Mouse (Mus musculus): ENCODE measurements around the gene Zfp503. TPM values are rescaled to one million over a fixed set of nuclear protein-coding genes. Genes with fewer than 3 reads are reported as not detected.
A peak's percentile ranks its signal among the peaks of the same experiment; 100 is the strongest.

The Zfp503 gene
- polyA plus RNA-seq, 1 experiment from 2014 or later, result 1.6 TPM

DNA sequence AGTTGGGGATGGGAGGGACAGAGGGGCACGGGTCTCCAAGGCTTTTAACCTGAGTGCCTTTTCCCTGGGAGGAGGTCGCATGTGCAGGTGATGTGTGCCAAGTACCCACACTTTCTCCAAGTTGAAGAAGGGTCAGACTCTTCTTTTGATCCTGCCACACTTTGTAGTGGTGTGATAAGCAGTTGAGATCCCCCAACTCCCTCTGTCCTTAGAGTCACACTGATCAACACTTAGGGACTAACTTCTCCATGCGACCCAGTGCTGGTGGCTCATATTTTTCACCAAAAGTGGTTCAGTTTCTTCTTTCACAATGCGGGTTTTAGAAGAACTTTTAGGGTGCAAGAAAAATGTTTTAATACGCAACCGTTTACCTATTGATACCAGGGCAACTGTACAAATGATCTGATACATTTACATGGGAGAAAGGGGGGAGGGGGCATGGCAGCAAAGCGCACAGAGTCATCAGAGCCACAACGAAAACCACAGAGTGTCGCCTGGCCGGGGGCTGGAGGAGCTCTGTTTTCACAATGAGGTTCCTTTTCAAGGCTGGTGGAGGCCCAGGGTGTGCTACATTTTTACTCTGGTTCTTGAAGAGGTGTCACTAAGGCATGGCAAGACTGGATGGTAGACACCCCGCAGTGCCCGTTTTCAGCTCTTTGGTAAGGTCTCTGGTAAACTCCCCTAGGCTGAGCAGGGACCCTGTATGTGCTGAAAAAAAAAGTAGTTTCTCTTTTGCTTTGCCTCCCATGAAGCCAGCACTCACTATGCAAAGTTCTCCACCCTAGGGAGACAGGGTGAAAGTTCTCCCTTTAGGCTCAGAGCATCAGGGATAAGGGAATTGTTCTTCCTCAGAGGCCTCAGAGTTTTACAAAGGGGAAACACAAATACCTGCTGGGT, 30.8 kb upstream of the Zfp503 start:
- WGBS, result 34% methylated on average over 12 of the region's 12 CpGs
- H3K36me3 ChIP-seq (ENCODE audit: control insufficient read depth, insufficient read depth, low read length), result no peaks in the 10 kb centered on the region
- H3K4me1 ChIP-seq (ENCODE audit: control insufficient read depth in 2 of 2, insufficient read depth in 2 of 2, low read length in 2 of 2), result peaks cover 8 to 9% of the 10 kb centered on the region in 2 experiments; a peak in 1 of 4 replicates
- H3K4me3 ChIP-seq (ENCODE audit: control insufficient read depth in 1 of 2, insufficient read depth in 1 of 2, low read depth in 1 of 2, low read length in 2 of 2), result peak overlapping the region; percentile 46 to 61
- H3K9ac ChIP-seq (ENCODE audit: low read length), result peak overlapping the region; percentile 71
- no peaks in the 10 kb centered on the region for H3K9me3 ChIP-seq (ENCODE audit: control insufficient read depth, low read length)
- peaks cover 3% of the 10 kb centered on the region for H3K27me3 ChIP-seq (ENCODE audit: control insufficient read depth, insufficient read depth, low read length)
- H3K27ac ChIP-seq (replicated peaks in 1 of 2; ENCODE audit: control insufficient read depth in 1 of 2, insufficient read depth in 1 of 2, low read depth in 2 of 2, low read length in 2 of 2), result no peak overlapping the region
- H3K4me2 ChIP-seq (ENCODE audit: low read length), result peak overlapping the region; percentile 83
- no peak for ATAC-seq (ENCODE audit: insufficient number of reproducible peaks, insufficient read depth, low FRiP score, low read depth)

DNA sequence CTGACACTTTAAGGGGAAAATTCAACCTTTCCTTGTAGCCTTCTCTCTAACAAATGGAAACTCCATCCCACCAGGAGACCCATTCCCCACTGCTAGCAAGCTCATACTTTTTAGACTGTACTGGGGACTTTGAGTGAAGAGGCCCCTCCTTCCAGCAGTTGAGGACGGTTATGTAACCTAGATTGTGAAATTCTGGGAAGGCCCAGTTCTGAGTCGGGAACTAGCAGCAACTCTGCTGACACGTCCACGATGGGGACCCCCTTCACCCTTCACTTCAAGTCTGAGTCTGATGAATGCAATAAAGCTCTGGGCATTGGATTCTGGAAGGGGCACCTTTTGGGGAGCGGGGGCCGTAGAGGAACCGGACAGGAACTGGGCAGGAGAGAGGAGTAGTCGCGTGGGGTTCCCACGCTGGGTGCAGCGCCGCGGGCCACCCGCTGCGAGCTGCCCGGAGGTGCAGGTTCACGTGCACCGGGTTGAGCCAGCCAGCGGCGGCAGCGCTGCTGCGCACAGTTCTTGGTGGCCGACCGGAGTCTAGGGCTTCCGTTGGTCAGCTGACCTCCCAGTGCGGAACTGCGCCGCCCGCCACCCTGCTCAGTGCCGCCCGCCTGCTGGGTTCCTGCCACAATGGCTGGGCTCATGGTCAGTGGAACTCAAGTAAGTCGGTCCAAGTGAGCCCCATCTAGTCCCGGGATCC, 30.0 kb upstream of the Zfp503 start, which contains the start of gene Lrmda:
Gene Lrmda (plus strand): TSS at position 461 of the 697 bp plus-strand sequence.
- peak within 1 kb of the TSS; percentile 71 for H3K9ac ChIP-seq (ENCODE audit: low read length)
- peaks cover 8 to 9% of the 10 kb centered on the region in 2 experiments; a peak in 1 of 4 replicates for H3K4me1 ChIP-seq (ENCODE audit: control insufficient read depth in 2 of 2, insufficient read depth in 2 of 2, low read length in 2 of 2)
- H3K27ac ChIP-seq (replicated peaks in 1 of 2; ENCODE audit: control insufficient read depth in 1 of 2, insufficient read depth in 1 of 2, low read depth in 2 of 2, low read length in 2 of 2), result no peak within 1 kb of the TSS
- H3K36me3 ChIP-seq (ENCODE audit: control insufficient read depth, insufficient read depth, low read length), result no peaks in the 10 kb centered on the region
- peak within 1 kb of the TSS; percentile 83 for H3K4me2 ChIP-seq (ENCODE audit: low read length)
- WGBS, result 4% methylated on average over 33 of the region's 33 CpGs
- H3K9me3 ChIP-seq (ENCODE audit: control insufficient read depth, low read length), result no peaks in the 10 kb centered on the region
- H3K27me3 ChIP-seq (ENCODE audit: control insufficient read depth, insufficient read depth, low read length), result peaks cover 3% of the 10 kb centered on the region
- ATAC-seq (ENCODE audit: insufficient number of reproducible peaks, insufficient read depth, low FRiP score, low read depth), result peak; percentile 82
- H3K4me3 ChIP-seq (ENCODE audit: control insufficient read depth in 1 of 2, insufficient read depth in 1 of 2, low read depth in 1 of 2, low read length in 2 of 2), result peak within 1 kb of the TSS; percentile 46 to 61

DNA sequence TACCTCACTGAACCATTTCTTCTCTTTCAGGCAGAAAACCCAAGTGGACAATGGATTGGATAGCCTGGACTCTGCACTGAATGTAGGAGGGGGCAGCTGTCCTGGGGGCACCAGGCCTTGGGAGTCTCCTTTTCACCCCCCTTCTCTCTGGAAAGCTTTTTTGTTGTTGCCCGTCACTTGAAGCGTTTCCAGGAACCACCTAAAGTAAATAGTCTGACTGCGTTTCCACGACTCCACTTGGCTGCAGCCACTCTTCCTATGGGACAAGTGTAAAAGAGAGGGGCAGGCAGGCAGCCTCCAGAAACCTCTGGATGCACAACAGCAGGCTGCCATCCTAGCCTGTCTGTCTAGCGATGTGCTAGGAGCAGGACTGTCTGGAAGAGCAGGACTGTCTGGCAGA, 27.6 kb upstream of the Zfp503 start:
- no peak overlapping the region for H3K9ac ChIP-seq (ENCODE audit: low read length)
- no peak overlapping the region for H3K27ac ChIP-seq (replicated peaks in 1 of 2; ENCODE audit: control insufficient read depth in 1 of 2, insufficient read depth in 1 of 2, low read depth in 2 of 2, low read length in 2 of 2)
- H3K27me3 ChIP-seq (ENCODE audit: control insufficient read depth, insufficient read depth, low read length), result peaks cover 3% of the 10 kb centered on the region
- ATAC-seq (ENCODE audit: insufficient number of reproducible peaks, insufficient read depth, low FRiP score, low read depth), result no peak
- H3K4me2 ChIP-seq (ENCODE audit: low read length), result no peak overlapping the region
- WGBS, result 41% methylated on average over 5 of the region's 5 CpGs
- H3K9me3 ChIP-seq (ENCODE audit: control insufficient read depth, low read length), result no peaks in the 10 kb centered on the region
- H3K36me3 ChIP-seq (ENCODE audit: control insufficient read depth, insufficient read depth, low read length), result no peaks in the 10 kb centered on the region
- peaks cover 8 to 9% of the 10 kb centered on the region in 2 experiments; a peak in 1 of 4 replicates for H3K4me1 ChIP-seq (ENCODE audit: control insufficient read depth in 2 of 2, insufficient read depth in 2 of 2, low read length in 2 of 2)
- H3K4me3 ChIP-seq (ENCODE audit: control insufficient read depth in 1 of 2, insufficient read depth in 1 of 2, low read depth in 1 of 2, low read length in 2 of 2), result no peak overlapping the region

DNA sequence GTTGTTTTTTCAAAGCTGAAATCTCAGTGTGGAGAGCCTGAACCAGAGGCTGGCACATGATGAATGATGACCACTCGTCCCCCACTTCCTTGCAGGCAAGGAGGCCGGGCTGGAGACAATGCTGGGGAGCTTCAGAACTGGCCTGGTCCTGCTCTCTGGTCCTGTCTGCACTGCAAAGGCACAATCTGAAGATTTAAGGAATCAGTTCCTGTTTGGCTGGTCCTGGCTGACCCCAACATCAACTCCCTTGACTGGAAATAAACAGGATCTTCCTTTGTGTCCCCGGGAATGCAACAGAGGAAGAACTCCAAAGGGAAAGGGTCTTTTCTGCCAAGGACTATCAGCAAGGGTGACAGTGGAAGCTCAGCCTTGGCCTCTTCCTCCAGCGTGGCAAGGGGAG, 25.4 kb upstream of the Zfp503 start:
- Histone ChIP-seq H3K4me1 (ENCODE audit: control insufficient read depth in 2 of 2, insufficient read depth in 2 of 2, low read length in 2 of 2) (peaks cover 2 to 4% of the 10 kb centered on the region in 2 experiments; a peak in 1 of 4 replicates), H3K4me2 (ENCODE audit: low read length) (no peak overlapping the region), H3K9me3 (ENCODE audit: control insufficient read depth, low read length) (no peaks in the 10 kb centered on the region), H3K27me3 (ENCODE audit: control insufficient read depth, insufficient read depth, low read length) (peaks cover 3% of the 10 kb centered on the region), H3K9ac (ENCODE audit: low read length) (no peak overlapping the region), H3K27ac (replicated peaks in 1 of 2; ENCODE audit: control insufficient read depth in 1 of 2, insufficient read depth in 1 of 2, low read depth in 2 of 2, low read length in 2 of 2) (no peak overlapping the region), H3K4me3 (ENCODE audit: control insufficient read depth in 1 of 2, insufficient read depth in 1 of 2, low read depth in 1 of 2, low read length in 2 of 2) (no peak overlapping the region), H3K36me3 (ENCODE audit: control insufficient read depth, insufficient read depth, low read length) (no peaks in the 10 kb centered on the region)
- 39% methylated on average over 4 of the region's 4 CpGs for WGBS
- ATAC-seq (ENCODE audit: insufficient number of reproducible peaks, insufficient read depth, low FRiP score, low read depth), result no peak

DNA sequence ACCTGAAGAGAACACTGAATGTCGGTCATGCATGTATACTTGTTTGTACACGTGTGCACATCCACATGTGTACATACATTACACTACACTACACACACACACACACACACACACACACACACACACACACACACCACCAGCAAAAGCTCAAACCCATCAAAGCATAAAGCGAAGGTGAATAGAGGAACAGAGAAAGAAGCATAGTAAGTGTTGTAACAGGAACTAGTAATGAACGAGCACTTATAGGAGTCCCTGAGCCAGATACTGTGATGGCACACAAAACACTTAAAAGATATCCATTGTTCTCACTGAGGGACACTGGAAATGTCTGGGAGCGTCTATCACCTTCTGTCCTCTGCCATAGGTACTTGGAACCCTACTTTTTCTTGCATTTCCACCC, 24.9 kb upstream of the Zfp503 start:
- no peak for ATAC-seq (ENCODE audit: insufficient number of reproducible peaks, insufficient read depth, low FRiP score, low read depth)
- WGBS, result 76% methylated on average over 5 of the region's 5 CpGs
- no peak overlapping the region for H3K4me2 ChIP-seq (ENCODE audit: low read length)
- H3K4me3 ChIP-seq (ENCODE audit: control insufficient read depth in 1 of 2, insufficient read depth in 1 of 2, low read depth in 1 of 2, low read length in 2 of 2), result no peak overlapping the region
- 0 out of 4 replicates have a peak, but pooled peaks cover 0 to 1% of the 10 kb centered on the region in 2 experiments for H3K4me1 ChIP-seq (ENCODE audit: control insufficient read depth in 2 of 2, insufficient read depth in 2 of 2, low read length in 2 of 2)
- H3K36me3 ChIP-seq (ENCODE audit: control insufficient read depth, insufficient read depth, low read length), result no peaks in the 10 kb centered on the region
- no peak overlapping the region for H3K9ac ChIP-seq (ENCODE audit: low read length)
- no peaks in the 10 kb centered on the region for H3K9me3 ChIP-seq (ENCODE audit: control insufficient read depth, low read length)
- no peak overlapping the region for H3K27ac ChIP-seq (replicated peaks in 1 of 2; ENCODE audit: control insufficient read depth in 1 of 2, insufficient read depth in 1 of 2, low read depth in 2 of 2, low read length in 2 of 2)
- peaks cover 3% of the 10 kb centered on the region for H3K27me3 ChIP-seq (ENCODE audit: control insufficient read depth, insufficient read depth, low read length)

DNA sequence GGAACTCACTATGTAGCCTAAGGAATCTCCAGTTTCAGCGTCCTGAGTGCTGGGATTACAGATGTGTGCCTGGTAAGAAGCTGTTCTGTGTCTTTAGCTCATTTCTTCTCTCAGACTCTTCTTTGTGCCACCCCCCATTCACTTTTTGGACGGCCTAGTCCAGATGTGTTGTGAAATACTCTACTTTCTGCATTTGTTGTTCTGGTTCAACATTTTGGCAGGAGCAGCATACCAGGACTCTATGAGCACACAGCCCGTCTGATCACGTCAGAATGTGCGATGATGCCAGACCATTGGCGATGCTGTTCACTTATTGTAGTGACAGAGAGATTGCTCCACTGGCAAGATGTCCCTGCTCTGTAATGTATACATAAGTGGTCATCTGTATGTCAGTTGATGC, 17.6 kb upstream of the Zfp503 start:
- H3K4me3 ChIP-seq (ENCODE audit: control insufficient read depth in 1 of 2, insufficient read depth in 1 of 2, low read depth in 1 of 2, low read length in 2 of 2), result no peak overlapping the region
- no peaks in the 10 kb centered on the region for H3K36me3 ChIP-seq (ENCODE audit: control insufficient read depth, insufficient read depth, low read length)
- no peak for ATAC-seq (ENCODE audit: insufficient number of reproducible peaks, insufficient read depth, low FRiP score, low read depth)
- H3K27ac ChIP-seq (replicated peaks in 1 of 2; ENCODE audit: control insufficient read depth in 1 of 2, insufficient read depth in 1 of 2, low read depth in 2 of 2, low read length in 2 of 2), result no peak overlapping the region
- H3K9me3 ChIP-seq (ENCODE audit: control insufficient read depth, low read length), result no peaks in the 10 kb centered on the region
- H3K4me2 ChIP-seq (ENCODE audit: low read length), result no peak overlapping the region
- 90% methylated on average over 6 of the region's 6 CpGs for WGBS
- no peak overlapping the region for H3K9ac ChIP-seq (ENCODE audit: low read length)
- no peaks in the 10 kb centered on the region for H3K27me3 ChIP-seq (ENCODE audit: control insufficient read depth, insufficient read depth, low read length)
- H3K4me1 ChIP-seq (ENCODE audit: control insufficient read depth in 2 of 2, insufficient read depth in 2 of 2, low read length in 2 of 2), result no peaks in the 10 kb centered on the region

DNA sequence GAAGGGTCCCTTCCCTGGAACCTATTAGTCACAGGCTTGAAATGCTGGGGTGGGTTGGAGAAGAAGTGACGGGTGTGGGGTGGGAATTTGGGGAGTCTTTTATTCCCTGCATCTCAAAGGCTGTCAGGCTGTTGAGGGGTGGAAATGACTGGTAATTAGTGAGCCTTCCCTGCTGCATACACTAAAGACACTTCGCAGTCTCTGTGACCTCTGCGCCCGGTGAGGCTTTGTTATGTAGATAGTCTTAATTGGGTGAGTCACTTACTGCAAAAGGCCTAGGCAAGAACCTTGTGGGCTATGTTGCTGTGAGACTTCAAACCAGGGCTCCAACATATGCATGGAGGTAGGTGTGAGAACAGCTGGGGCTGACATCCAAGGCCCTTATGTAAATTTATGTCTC, 15.5 kb upstream of the Zfp503 start:
- no peak for ATAC-seq (ENCODE audit: insufficient number of reproducible peaks, insufficient read depth, low FRiP score, low read depth)
- WGBS, result 61% methylated on average over 4 of the region's 4 CpGs

More for the DNA sequence above, 15.5 kb upstream of the Zfp503 start:
- no peaks in the 10 kb centered on the region for H3K9me3 ChIP-seq (ENCODE audit: control insufficient read depth, low read length)
- no peaks in the 10 kb centered on the region for H3K4me1 ChIP-seq (ENCODE audit: control insufficient read depth in 2 of 2, insufficient read depth in 2 of 2, low read length in 2 of 2)
- no peak overlapping the region for H3K9ac ChIP-seq (ENCODE audit: low read length)
- H3K36me3 ChIP-seq (ENCODE audit: control insufficient read depth, insufficient read depth, low read length), result no peaks in the 10 kb centered on the region
- H3K4me2 ChIP-seq (ENCODE audit: low read length), result no peak overlapping the region
- H3K27me3 ChIP-seq (ENCODE audit: control insufficient read depth, insufficient read depth, low read length), result no peaks in the 10 kb centered on the region
- H3K4me3 ChIP-seq (ENCODE audit: control insufficient read depth in 1 of 2, insufficient read depth in 1 of 2, low read depth in 1 of 2, low read length in 2 of 2), result no peak overlapping the region
- no peak overlapping the region for H3K27ac ChIP-seq (replicated peaks in 1 of 2; ENCODE audit: control insufficient read depth in 1 of 2, insufficient read depth in 1 of 2, low read depth in 2 of 2, low read length in 2 of 2)

Measured in heart, embryonic 14.5 days (tissue).